Mouse (Mus musculus) megakaryocyte, embryonic 14.5 days (primary cell): ENCODE measurements around the gene Dnmt3a. TPM values are rescaled to one million over a fixed set of nuclear protein-coding genes. Genes with fewer than 3 reads are reported as not detected.

ENCODE experiments used
- H3K27me3 ChIP-seq: replicated peaks from 2 replicates; pipeline ENCODE3; 2012; ENCODE audit warnings: inconsistent platforms
- H3K36me3 ChIP-seq: replicated peaks from 2 replicates; pipeline ENCODE3; 2012; ENCODE audit warnings: low read length, inconsistent platforms, mixed read lengths
- H3K4me1 ChIP-seq: 2 replicates; pipeline ENCODE4 v1.6.1; 2012; ENCODE audit warnings: inconsistent platforms
- H3K4me3 ChIP-seq: replicated peaks from 2 replicates; pipeline ENCODE3; 2012; ENCODE audit warnings: moderate library complexity, mild to moderate bottlenecking, inconsistent platforms
- H3K9me3 ChIP-seq: 2 replicates; pipeline ENCODE4 v1.6.1; 2012; ENCODE audit warnings: inconsistent platforms
- FLI1 ChIP-seq: IDR thresholded peaks from 2 replicates; pipeline ENCODE4 v1.6.1; 2012; ENCODE audit warnings: low read length, inconsistent platforms, mixed read lengths
- GATA1 ChIP-seq: IDR thresholded peaks from 3 replicates; pipeline ENCODE4 v1.6.1; 2012; ENCODE audit warnings: mixed read lengths, low read length, inconsistent platforms, borderline replicate concordance
- polyA plus RNA-seq: library from polyadenylated mRNA; stranded (reverse); fragments of >175 nt; gene quantifications from 2 replicates; pipeline ENCODE4 v1.2.3, GENCODE M21; 2012; ENCODE audit warnings: low replicate concordance; ENCODE audit not compliant: insufficient read depth

Dnmt3a gene
- polyA plus RNA-seq, 1 experiment = 30.1 TPM

DNA sequence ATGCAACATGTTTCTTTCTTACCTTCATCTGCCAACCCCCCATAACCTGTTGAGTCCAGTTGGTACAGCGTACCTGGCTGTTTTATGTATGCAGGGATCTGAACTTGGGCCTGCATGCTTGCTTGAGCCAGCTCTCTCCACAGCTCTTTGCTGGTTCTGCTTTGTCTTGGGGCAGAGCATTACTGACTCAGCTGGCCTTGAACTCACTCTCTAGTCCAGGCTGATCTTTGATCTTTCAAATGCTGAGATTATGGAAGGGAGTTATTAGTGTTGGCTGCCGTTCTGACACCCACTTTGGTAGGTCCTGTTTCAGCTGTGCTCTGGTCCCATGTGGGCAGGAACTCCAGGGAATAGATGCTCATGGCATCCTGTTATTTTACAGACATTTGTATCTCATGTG, 93.0 kb downstream of the Dnmt3a start:
- Histone ChIP-seq H3K36me3 (peaks cover 92% of the 10 kb centered on the region), H3K4me1 (peaks cover 65% of the 10 kb centered on the region), H3K4me3 (no peak overlapping the region), H3K27me3 (no peaks in the 10 kb centered on the region), H3K9me3 (no peaks in the 10 kb centered on the region)
- TF ChIP-seq FLI1 (no peak), GATA1 (no peak)

DNA sequence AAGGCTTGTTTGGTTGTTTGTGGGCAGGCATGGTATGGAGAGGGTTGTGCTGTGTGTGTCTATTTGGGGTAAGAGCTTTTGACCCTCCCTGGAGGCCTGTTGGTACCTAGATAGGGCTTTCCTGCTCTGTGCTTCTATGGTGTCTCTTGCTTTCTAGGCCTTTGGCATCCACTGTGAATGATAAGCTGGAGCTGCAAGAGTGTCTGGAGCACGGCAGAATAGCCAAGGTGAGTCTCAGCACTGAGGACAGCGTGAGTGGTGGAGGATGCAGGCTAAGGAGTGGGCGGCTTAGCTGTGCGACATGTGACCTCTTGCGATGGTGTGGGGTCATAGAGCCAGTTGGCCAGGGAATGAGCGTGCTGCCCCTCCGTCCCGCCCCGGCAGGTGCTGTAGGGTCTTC, 99.6 kb downstream of the Dnmt3a start:
- Histone ChIP-seq H3K36me3 (peaks cover 90% of the 10 kb centered on the region), H3K4me1 (peaks cover 13% of the 10 kb centered on the region), H3K27me3 (no peaks in the 10 kb centered on the region), H3K4me3 (peak overlapping the region; percentile 35), H3K9me3 (no peaks in the 10 kb centered on the region)
- TF ChIP-seq FLI1 (no peak), GATA1 (no peak)

DNA sequence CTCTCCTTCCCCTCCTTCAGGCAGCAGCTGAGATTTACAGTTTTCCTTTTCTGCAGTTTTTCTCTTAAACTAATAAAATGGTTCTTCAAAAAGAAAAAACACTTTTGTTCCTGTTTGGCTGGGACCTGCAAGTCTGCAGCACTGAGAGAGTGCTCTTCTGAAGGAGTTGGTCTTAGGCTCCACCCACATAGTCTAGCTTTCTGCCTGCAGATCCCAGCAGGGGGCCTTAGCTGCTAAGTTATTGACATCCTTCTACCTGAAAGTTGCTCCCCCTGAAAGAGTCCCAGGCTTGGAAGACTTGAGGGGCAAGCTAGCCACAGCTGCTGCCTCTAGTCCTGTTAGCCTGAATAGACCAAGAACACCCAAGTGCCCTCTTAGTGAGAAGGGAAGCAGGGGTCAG, 100.5 kb downstream of the Dnmt3a start:
- peaks cover 14% of the 10 kb centered on the region for H3K4me1 ChIP-seq
- no peak for TF ChIP-seq FLI1
- no peak for TF ChIP-seq GATA1
- no peaks in the 10 kb centered on the region for H3K9me3 ChIP-seq
- H3K36me3 ChIP-seq = peaks cover 94% of the 10 kb centered on the region
- no peaks in the 10 kb centered on the region for H3K27me3 ChIP-seq
- H3K4me3 ChIP-seq = no peak overlapping the region

DNA sequence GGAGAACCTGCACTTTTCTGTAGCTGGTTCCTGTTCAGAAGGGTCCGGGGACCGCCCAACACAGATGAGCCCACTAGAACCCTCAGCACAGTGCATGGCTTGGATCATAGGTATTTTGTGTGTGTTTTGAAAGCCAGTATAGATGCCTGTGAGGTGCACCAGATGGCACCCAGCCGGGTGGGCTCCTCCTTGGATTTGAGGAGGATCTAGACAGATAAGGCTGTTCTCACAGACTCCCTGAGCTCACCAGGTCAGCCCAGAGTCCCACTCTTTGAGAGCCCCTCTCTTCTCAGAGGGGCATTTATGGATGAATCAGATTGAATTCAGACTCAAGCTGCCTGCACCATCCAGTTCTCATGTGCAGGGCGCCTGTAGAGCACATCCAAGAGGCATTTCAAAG, 101.2 kb downstream of the Dnmt3a start:
- peaks cover 94% of the 10 kb centered on the region for H3K36me3 ChIP-seq
- TF ChIP-seq FLI1 (no peak), GATA1 (no peak)
- no peaks in the 10 kb centered on the region for H3K27me3 ChIP-seq
- no peak overlapping the region for H3K4me3 ChIP-seq
- no peaks in the 10 kb centered on the region for H3K9me3 ChIP-seq
- peaks cover 11% of the 10 kb centered on the region for H3K4me1 ChIP-seq

DNA sequence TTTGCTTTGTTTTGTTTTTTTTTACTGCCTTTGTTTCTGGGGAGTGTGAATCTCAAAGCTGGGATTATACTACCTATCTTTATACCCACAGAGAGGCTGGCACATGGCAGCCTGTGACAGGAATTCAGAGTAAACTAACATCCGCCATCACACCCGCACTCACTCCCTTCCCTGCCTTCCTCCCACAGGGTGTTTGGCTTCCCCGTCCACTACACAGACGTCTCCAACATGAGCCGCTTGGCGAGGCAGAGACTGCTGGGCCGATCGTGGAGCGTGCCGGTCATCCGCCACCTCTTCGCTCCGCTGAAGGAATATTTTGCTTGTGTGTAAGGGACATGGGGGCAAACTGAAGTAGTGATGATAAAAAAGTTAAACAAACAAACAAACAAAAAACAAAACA, 101.6 kb downstream of the Dnmt3a start:
- no peak for TF ChIP-seq FLI1
- no peak for TF ChIP-seq GATA1
- Histone ChIP-seq H3K36me3 (peaks cover 94% of the 10 kb centered on the region), H3K4me3 (no peak overlapping the region), H3K9me3 (no peaks in the 10 kb centered on the region), H3K27me3 (no peaks in the 10 kb centered on the region), H3K4me1 (peaks cover 11% of the 10 kb centered on the region)

DNA sequence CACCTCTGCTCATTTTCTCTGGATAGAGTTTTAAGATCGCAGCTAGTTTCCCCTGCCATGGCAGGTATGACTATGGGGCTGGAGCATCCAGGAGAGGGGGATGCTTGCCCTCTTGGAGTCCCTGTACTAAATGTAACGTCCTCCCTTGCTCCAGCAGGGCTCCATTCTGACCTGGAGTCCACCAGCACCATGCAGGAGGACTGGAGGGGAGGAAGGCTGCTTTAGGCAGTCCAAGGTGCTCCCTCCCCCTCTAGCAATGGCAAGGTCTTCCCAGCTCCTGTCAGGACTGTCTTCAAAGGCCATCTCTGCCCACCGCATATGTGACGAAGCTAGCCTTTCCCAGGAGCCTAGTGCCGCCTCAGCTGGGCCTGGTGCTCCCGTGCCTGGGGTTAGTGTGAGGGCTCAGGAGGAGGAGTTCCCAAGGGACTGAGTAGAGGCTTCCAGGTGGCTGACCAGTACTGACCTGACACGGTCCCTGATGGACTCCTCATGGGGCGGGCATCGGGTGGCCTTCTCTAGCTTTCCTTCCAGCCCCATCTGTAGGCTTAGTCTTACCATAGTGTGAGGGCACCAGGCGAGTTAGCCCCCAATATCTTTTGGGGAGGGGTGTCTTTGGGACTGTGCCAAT, 104.8 kb downstream of the Dnmt3a start:
- Histone ChIP-seq H3K4me1 (peaks cover 11% of the 10 kb centered on the region), H3K36me3 (peaks cover 91% of the 10 kb centered on the region), H3K4me3 (no peak overlapping the region), H3K9me3 (no peaks in the 10 kb centered on the region), H3K27me3 (no peaks in the 10 kb centered on the region)
- TF ChIP-seq GATA1 (no peak), FLI1 (no peak)

DNA sequence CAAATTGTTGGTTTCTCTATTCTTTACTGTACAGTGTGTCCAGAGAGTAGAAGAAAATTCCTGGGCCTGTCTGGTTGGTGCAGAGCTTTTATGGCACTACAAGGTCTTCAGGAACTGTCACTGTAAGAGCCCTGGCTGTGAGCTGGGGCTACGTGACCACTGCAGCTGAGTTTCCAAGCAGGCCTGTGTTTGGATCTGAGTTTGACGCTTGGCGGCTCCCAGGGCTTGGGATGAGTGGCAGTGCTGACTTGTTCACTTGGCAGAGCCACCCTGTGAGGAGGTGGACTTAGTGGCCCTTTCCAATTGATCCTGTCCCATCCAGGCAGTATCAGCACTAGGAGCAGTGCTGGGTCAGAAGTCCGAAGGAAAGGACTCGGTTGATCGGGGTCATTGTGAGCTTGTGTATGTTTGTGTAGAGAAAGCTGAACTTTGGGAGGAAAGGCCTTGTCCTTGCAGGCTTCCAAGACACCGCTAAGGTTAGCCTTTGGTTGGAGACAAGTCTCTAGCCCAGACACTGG, 106.1 kb downstream of the Dnmt3a start:
- TF ChIP-seq GATA1 (no peak), FLI1 (no peak)
- Histone ChIP-seq H3K27me3 (no peaks in the 10 kb centered on the region), H3K9me3 (no peaks in the 10 kb centered on the region), H3K4me1 (peaks cover 6% of the 10 kb centered on the region; the same call in 1 of the 2 replicates), H3K4me3 (no peak overlapping the region), H3K36me3 (peaks cover 78% of the 10 kb centered on the region)

DNA sequence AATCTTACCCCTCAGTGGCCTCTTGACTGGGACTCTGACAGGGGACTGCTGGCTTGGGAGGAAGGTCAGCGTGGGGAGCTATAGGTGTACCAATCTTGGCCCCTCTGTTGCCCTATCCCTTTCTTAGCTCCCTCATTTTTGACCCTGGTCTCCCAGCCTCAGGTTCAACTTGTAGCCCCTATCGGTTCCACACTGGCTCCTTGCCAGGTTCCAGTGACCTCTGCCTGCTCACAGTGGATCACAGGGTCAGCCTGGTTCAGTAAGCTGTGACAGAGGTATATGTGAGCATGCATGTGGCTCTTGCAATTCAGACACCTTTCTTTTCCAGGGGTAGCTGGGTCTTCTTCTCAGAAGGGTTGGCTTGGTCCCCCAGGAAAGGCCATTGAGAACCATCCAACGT, 110.0 kb downstream of the Dnmt3a start:
- TF ChIP-seq FLI1 (no peak), GATA1 (no peak)
- Histone ChIP-seq H3K4me3 (no peak overlapping the region), H3K36me3 (peaks cover 38% of the 10 kb centered on the region), H3K4me1 (peaks cover 16% of the 10 kb centered on the region), H3K9me3 (no peaks in the 10 kb centered on the region), H3K27me3 (peaks cover 4% of the 10 kb centered on the region)

DNA sequence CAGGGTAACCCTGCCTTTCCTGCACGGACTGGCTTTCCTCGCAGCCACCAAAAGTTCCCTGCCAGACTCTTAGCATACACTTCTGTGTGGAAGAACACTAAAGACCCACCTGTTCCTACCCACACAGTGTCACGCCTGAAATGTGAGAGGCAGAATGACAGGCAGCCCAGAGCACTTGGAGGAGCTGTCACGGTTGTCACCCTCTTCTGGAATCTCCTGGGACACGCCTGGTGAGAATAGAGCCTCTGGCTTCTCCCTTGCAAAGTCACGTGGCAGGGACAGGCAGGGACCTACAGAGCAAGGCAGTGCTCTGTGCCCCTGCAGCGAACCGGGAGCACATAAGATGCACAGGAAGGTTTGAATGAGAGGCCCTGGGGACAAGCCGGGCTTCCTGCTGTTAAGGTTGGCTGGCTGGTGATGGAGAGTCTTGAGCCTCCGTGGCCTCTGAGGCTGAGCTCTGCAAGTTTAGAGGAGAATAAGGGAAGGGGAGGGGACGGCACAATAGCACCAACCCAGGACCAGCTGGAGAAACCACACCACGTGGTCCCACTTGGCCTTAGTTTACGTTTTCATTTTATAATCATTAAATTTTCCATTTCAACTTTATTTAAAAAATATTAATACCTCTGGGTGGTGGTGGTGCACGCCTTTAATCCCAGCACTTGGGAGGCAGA, 112.0 kb downstream of the Dnmt3a start:
- H3K36me3 ChIP-seq = peaks cover 20% of the 10 kb centered on the region
- H3K4me3 ChIP-seq = no peak overlapping the region
- H3K9me3 ChIP-seq = no peaks in the 10 kb centered on the region
- H3K4me1 ChIP-seq = peaks cover 22% of the 10 kb centered on the region
- H3K27me3 ChIP-seq = peaks cover 11% of the 10 kb centered on the region
- TF ChIP-seq FLI1 (no peak), GATA1 (no peak)

DNA sequence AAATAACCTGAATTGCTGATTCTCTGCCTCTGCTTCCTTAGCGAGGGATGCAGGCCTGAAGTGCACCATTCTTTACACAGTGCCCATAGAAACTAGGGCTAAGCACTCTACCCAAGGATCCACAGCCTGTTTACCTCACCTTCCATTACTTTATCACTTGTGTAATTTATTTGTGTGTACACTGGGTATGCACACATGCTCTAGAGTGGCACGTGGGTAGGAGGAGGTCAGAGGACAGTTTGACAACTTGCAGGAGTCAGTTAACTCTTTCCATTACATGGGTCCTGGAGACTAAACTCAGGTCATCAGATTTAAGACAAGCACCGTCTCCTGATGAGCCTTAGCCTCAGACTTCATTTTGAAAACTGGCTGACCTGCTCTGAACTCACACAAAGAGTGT, 112.8 kb downstream of the Dnmt3a start:
- Histone ChIP-seq H3K36me3 (peaks cover 14% of the 10 kb centered on the region), H3K27me3 (peaks cover 13% of the 10 kb centered on the region), H3K4me1 (peaks cover 22% of the 10 kb centered on the region), H3K9me3 (no peaks in the 10 kb centered on the region), H3K4me3 (no peak overlapping the region)
- no peak for TF ChIP-seq GATA1
- no peak for TF ChIP-seq FLI1
